Mouse (Mus musculus) hindbrain, embryonic 11.5 days (tissue): Measurements from ENCODE around the gene Nos3. TPM values are rescaled to one million over a fixed set of nuclear protein-coding genes. Genes with fewer than 3 reads are reported as not detected.
A peak's percentile ranks its signal among the peaks of the same experiment; 100 is the strongest.

Experiments used
- ATAC-seq: fragments of 200-750 bp; cut with Nextera tagmentation; 2 replicates; pipeline ENCODE4 v1.8.0; 2017; ENCODE audit warnings: mild to moderate bottlenecking, moderate TSS enrichment, moderate library complexity; ENCODE audit not compliant: low FRiP score
- DNase-seq: peaks from one replicate; pipeline ENCODE4 v3.0.0-alpha.2; 2015; ENCODE audit warnings: low spot score
- H3K27ac ChIP-seq: fragments of 300-500 bp; sonication (generic); 2 replicates; pipeline ENCODE4 v1.5.1; 2014; ENCODE audit warnings: mild to moderate bottlenecking, low read depth, low read length
- H3K27me3 ChIP-seq: fragments of 300-500 bp; sonication (generic); 2 replicates; pipeline ENCODE4 v1.6.1; 2014; ENCODE audit warnings: mild to moderate bottlenecking, low read length, moderate library complexity, mixed read lengths; ENCODE audit not compliant: control insufficient read depth, insufficient read depth
- H3K36me3 ChIP-seq: fragments of 300-500 bp; sonication (generic); 2 replicates; pipeline ENCODE4 v1.6.1; 2014; ENCODE audit warnings: mild to moderate bottlenecking, low read length, moderate library complexity, mixed read lengths; ENCODE audit not compliant: control insufficient read depth, insufficient read depth
- H3K4me1 ChIP-seq: fragments of 300-500 bp; sonication (generic); replicated peaks from 2 replicates; pipeline ENCODE4 v1.6.1; 2014; ENCODE audit warnings: low read length, mixed read lengths; ENCODE audit not compliant: control insufficient read depth, insufficient read depth
- H3K4me2 ChIP-seq: fragments of 300-500 bp; sonication (generic); replicated peaks from 2 replicates; pipeline ENCODE4 v1.6.1; 2014; ENCODE audit warnings: mild to moderate bottlenecking, low read depth, low read length
- H3K4me3 ChIP-seq: fragments of 300-500 bp; sonication (generic); 2 replicates; pipeline ENCODE4 v1.5.1; 2014; ENCODE audit warnings: low read depth, low read length
- H3K9ac ChIP-seq: fragments of 300-500 bp; sonication (generic); 2 replicates; pipeline ENCODE4 v1.6.1; 2014; ENCODE audit warnings: low read depth, low read length
- H3K9me3 ChIP-seq: fragments of 300-500 bp; sonication (generic); 2 replicates; pipeline ENCODE4 v1.6.1; 2016; ENCODE audit warnings: low read length; ENCODE audit not compliant: control insufficient read depth
- WGBS: fragments of 180-500 bp; shearing (Covaris S2); extraction: QIAGEN DNeasy Blood & Tissue Kit; methylation state at CpG from one replicate; pipeline ENCODE4 v1.1.7; 2014; 5-methylcytosine and 5-hydroxymethylcytosine counted together
- polyA plus RNA-seq: library from polyadenylated mRNA; unstranded; fragments of >200 nt; fragmentation: Nextera tagmentation; extraction: Ambion mirVana; gene quantifications from 2 replicates; pipeline ENCODE4 v1.2.1, GENCODE M21; 2014

Gene Nos3
- polyA plus RNA-seq, 1 experiment from 2014 or later: 4.5 TPM

DNA sequence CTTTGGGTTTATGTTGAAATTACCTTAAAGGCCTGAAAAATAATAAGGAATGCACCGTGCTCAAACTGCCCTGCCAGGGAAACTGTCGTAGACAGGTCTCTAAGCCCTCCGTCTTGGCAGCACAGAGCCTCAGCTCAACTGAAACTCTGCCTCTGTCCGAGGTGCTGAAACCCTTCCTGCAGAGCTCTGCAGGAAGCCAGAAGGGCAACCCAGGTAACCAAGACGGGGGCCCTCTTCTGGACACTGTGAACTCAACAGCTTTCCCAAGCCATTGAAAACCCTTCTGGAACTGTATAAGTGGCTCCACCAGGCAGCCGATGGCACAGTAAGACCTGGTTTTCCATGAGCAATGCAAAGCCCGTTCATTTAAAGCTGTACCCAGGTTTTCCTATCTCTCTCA lies 7.1 kb upstream of the Nos3 start:
- no peak for ATAC-seq
- no peak overlapping the region for H3K4me2 ChIP-seq

DNA sequence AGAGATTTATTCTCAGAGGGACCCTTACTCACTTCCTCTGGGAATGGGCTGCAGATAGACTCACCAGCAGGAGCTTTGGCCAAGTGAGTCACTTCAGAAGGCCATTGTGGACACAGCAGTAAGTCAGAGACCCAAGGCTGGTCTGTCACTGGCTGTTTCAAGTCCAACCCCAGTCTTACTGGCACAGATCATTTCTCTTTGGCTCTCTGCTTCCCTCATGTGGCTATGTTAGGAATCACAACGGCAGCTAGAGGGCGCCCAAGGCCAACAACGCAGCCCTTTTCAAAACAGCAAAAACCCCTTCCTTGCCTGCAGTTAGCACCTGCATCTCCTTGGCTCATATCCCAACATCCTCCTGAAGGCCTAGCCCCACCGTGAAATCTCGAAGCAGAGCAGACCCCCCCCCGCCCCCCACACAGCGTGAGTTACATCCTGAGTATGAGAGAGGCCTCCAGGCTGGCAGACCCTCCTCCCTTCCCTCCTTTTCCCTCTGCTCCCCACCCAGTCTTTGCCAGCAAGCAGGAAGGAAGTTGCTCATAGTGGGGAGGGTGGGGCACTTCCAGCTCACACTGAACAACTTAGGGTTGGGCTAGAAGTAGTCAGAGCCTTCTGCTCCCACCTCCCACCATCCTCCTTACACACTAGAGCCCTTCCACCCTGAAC lies 3.7 kb upstream of the Nos3 start:
- H3K4me2 ChIP-seq: no peak overlapping the region
- no peaks in the 10 kb centered on the region for H3K36me3 ChIP-seq
- H3K27ac ChIP-seq: no peak overlapping the region
- WGBS: 0% methylated on average over 7 of the region's 7 CpGs
- no peaks in the 10 kb centered on the region for H3K9me3 ChIP-seq
- no peaks in the 10 kb centered on the region; the same call in 1 of the 2 replicates for H3K27me3 ChIP-seq
- DNase-seq (peak; percentile 91), ATAC-seq (peak; percentile 63)
- 0 out of 2 replicates have a peak, but pooled peaks cover 5% of the 10 kb centered on the region for H3K4me1 ChIP-seq
- no peak overlapping the region for H3K9ac ChIP-seq
- H3K4me3 ChIP-seq: no peak overlapping the region

More for the DNA sequence above, 7.1 kb upstream of the Nos3 start:
- peaks cover 9% of the 10 kb centered on the region for H3K4me1 ChIP-seq
- DNase-seq: peak; percentile 89
- no peaks in the 10 kb centered on the region for H3K36me3 ChIP-seq
- H3K9ac ChIP-seq: no peak overlapping the region
- no peak overlapping the region for H3K4me3 ChIP-seq
- H3K9me3 ChIP-seq: no peaks in the 10 kb centered on the region
- H3K27me3 ChIP-seq: no peaks in the 10 kb centered on the region; the same call in 1 of the 2 replicates
- no peak overlapping the region for H3K27ac ChIP-seq
- WGBS: 14% methylated on average over 7 of the region's 7 CpGs

- ATAC-seq: no peak
- H3K27ac ChIP-seq: no peak overlapping the region
- WGBS: 95% methylated on average over 2 of the region's 2 CpGs
Observed at GRCm38 (mm10) chr5:24363467-24363866, 1.1 kb upstream of the Nos3 start.

GRCm38 (mm10) chr5:24364061-24364460 lies 549 bp upstream of the Nos3 start:
- H3K4me2 ChIP-seq: no peak overlapping the region
- 0 out of 2 replicates have a peak, but pooled peaks cover 5% of the 10 kb centered on the region for H3K4me1 ChIP-seq
- no peak for ATAC-seq
- WGBS: 60% methylated on average over 3 of the region's 3 CpGs
- H3K9me3 ChIP-seq: no peaks in the 10 kb centered on the region
- no peak overlapping the region for H3K4me3 ChIP-seq
- no peak overlapping the region for H3K27ac ChIP-seq
- no peaks in the 10 kb centered on the region for H3K27me3 ChIP-seq
- no peak for DNase-seq
- no peaks in the 10 kb centered on the region for H3K36me3 ChIP-seq
- H3K9ac ChIP-seq: no peak overlapping the region

More at GRCm38 (mm10) chr5:24363467-24363866, 1.1 kb upstream of the Nos3 start:
- Histone ChIP-seq H3K9ac (no peak overlapping the region), H3K27me3 (no peaks in the 10 kb centered on the region), H3K4me3 (no peak overlapping the region), H3K36me3 (no peaks in the 10 kb centered on the region), H3K9me3 (no peaks in the 10 kb centered on the region), H3K4me1 (0 out of 2 replicates have a peak, but pooled peaks cover 5% of the 10 kb centered on the region), H3K4me2 (no peak overlapping the region)
- no peak for DNase-seq

GRCm38 (mm10) chr5:24364963-24365362 lies 353 bp downstream of the Nos3 start:
- H3K4me3 ChIP-seq: no peak overlapping the region
- no peak overlapping the region for H3K27ac ChIP-seq
- no peak for DNase-seq
- H3K9ac ChIP-seq: no peak overlapping the region
- H3K4me2 ChIP-seq: no peak overlapping the region
- 87% methylated on average over 10 of the region's 10 CpGs for WGBS
- no peaks in the 10 kb centered on the region for H3K27me3 ChIP-seq
- ATAC-seq: no peak
- H3K9me3 ChIP-seq: no peaks in the 10 kb centered on the region
- H3K4me1 ChIP-seq: 0 out of 2 replicates have a peak, but pooled peaks cover 5% of the 10 kb centered on the region
- H3K36me3 ChIP-seq: no peaks in the 10 kb centered on the region

GRCm38 (mm10) chr5:24365528-24365927 lies 918 bp downstream of the Nos3 start:
- Histone ChIP-seq H3K4me1 (0 out of 2 replicates have a peak, but pooled peaks cover 5% of the 10 kb centered on the region), H3K9me3 (no peaks in the 10 kb centered on the region), H3K27me3 (no peaks in the 10 kb centered on the region), H3K9ac (no peak overlapping the region), H3K27ac (no peak overlapping the region), H3K36me3 (no peaks in the 10 kb centered on the region), H3K4me2 (no peak overlapping the region), H3K4me3 (no peak overlapping the region)
- 38% methylated on average over 5 of the region's 5 CpGs for WGBS
- DNase-seq: no peak
- ATAC-seq: no peak

DNA sequence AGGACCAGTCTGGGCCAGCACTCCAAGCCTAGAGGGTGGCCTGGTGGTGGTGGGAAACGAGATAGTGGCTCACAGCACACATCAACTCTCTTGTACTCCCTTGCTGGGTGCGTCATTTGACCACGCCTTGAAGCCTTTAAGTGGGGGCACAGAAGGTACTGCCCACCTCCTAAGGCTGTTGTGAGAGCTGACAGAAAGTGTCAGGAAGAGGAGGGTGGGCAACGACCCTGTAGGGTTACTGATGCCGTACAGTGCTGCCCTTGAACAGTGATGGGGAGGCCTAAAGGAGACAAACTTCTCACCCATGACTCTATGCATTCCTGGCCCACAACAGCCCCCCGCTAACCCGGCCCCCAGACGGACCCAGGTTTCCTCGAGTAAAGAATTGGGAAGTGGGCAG lies 1.8 kb downstream of the Nos3 start:
- H3K4me2 ChIP-seq: no peak overlapping the region
- no peaks in the 10 kb centered on the region for H3K36me3 ChIP-seq
- no peak for DNase-seq
- no peaks in the 10 kb centered on the region for H3K27me3 ChIP-seq
- H3K4me1 ChIP-seq: 0 out of 2 replicates have a peak, but pooled peaks cover 5% of the 10 kb centered on the region
- no peak overlapping the region for H3K4me3 ChIP-seq
- WGBS: 84% methylated on average over 9 of the region's 9 CpGs
- no peak overlapping the region for H3K27ac ChIP-seq
- H3K9ac ChIP-seq: no peak overlapping the region
- ATAC-seq: no peak
- no peaks in the 10 kb centered on the region for H3K9me3 ChIP-seq

GRCm38 (mm10) chr5:24369767-24370166 lies 5.2 kb downstream of the Nos3 start:
- H3K4me1 ChIP-seq: 0 out of 2 replicates have a peak, but pooled peaks cover under 1% of the 10 kb centered on the region
- no peaks in the 10 kb centered on the region for H3K27me3 ChIP-seq
- DNase-seq (no peak), ATAC-seq (no peak)
- no peak overlapping the region for H3K9ac ChIP-seq
- WGBS: 88% methylated on average over 9 of the region's 9 CpGs
- H3K4me3 ChIP-seq: no peak overlapping the region
- no peak overlapping the region for H3K4me2 ChIP-seq
- no peak overlapping the region for H3K27ac ChIP-seq
- no peaks in the 10 kb centered on the region for H3K36me3 ChIP-seq
- no peaks in the 10 kb centered on the region for H3K9me3 ChIP-seq

- DNase-seq (no peak), ATAC-seq (no peak)
- Histone ChIP-seq H3K4me2 (no peak overlapping the region), H3K27ac (no peak overlapping the region), H3K9me3 (no peaks in the 10 kb centered on the region), H3K4me1 (no peaks in the 10 kb centered on the region), H3K4me3 (no peak overlapping the region), H3K9ac (no peak overlapping the region), H3K36me3 (no peaks in the 10 kb centered on the region), H3K27me3 (no peaks in the 10 kb centered on the region)
- 78% methylated on average over 5 of the region's 5 CpGs for WGBS
Observed at GRCm38 (mm10) chr5:24373807-24374206, 9.2 kb downstream of the Nos3 start.
